Mouse (Mus musculus): ENCODE data around the gene Pxylp1.

Gene Pxylp1

GRCm38 (mm10) chr9:96859027-96859426, 33.4 kb downstream of the Pxylp1 start:
- DNase-seq (ENCODE audit: low spot score): no peak

GRCm38 (mm10) chr9:96857838-96858237, 34.6 kb downstream of the Pxylp1 start:
- no peak for DNase-seq (ENCODE audit: low spot score)

- DNase-seq (ENCODE audit: low spot score): no peak
Observed at GRCm38 (mm10) chr9:96853300-96854186, 38.9 kb downstream of the Pxylp1 start.

- no peak for DNase-seq (ENCODE audit: low spot score)
Observed at GRCm38 (mm10) chr9:96851634-96852033, 40.8 kb downstream of the Pxylp1 start.

GRCm38 (mm10) chr9:96851036-96851435, 41.4 kb downstream of the Pxylp1 start:
- no peak for DNase-seq (ENCODE audit: low spot score)

GRCm38 (mm10) chr9:96849012-96849411, 43.5 kb downstream of the Pxylp1 start:
- DNase-seq (ENCODE audit: low spot score): no peak

- DNase-seq (ENCODE audit: low spot score): no peak
Observed at GRCm38 (mm10) chr9:96846361-96846760, 46.1 kb downstream of the Pxylp1 start.

- peak; percentile 76 for DNase-seq (ENCODE audit: low spot score)
Observed at GRCm38 (mm10) chr9:96844798-96845209, 47.7 kb downstream of the Pxylp1 start.

- DNase-seq (ENCODE audit: low spot score): no peak
Observed at GRCm38 (mm10) chr9:96839376-96839775, 53.1 kb downstream of the Pxylp1 start.

GRCm38 (mm10) chr9:96838864-96839263, 53.6 kb downstream of the Pxylp1 start:
- no peak for DNase-seq (ENCODE audit: low spot score)

- DNase-seq (ENCODE audit: low spot score): no peak
Observed at GRCm38 (mm10) chr9:96837781-96838420, 54.6 kb downstream of the Pxylp1 start.

GRCm38 (mm10) chr9:96836984-96837383, 55.5 kb downstream of the Pxylp1 start:
- DNase-seq (ENCODE audit: low spot score): no peak

GRCm38 (mm10) chr9:96835374-96835921, 57.0 kb downstream of the Pxylp1 start:
- no peak for DNase-seq (ENCODE audit: low spot score)

- no peak for DNase-seq (ENCODE audit: low spot score)
Observed at GRCm38 (mm10) chr9:96833606-96834005, 58.9 kb downstream of the Pxylp1 start.

- DNase-seq (ENCODE audit: low spot score): no peak
Observed at GRCm38 (mm10) chr9:96832516-96832915, 60.0 kb downstream of the Pxylp1 start.

GRCm38 (mm10) chr9:96830856-96831359, 61.6 kb downstream of the Pxylp1 start:
- no peak for DNase-seq (ENCODE audit: low spot score)

GRCm38 (mm10) chr9:96829682-96830081, 62.8 kb downstream of the Pxylp1 start:
- no peak for DNase-seq (ENCODE audit: low spot score)

- DNase-seq (ENCODE audit: low spot score): no peak
Observed at GRCm38 (mm10) chr9:96828071-96828470, 64.4 kb downstream of the Pxylp1 start.

- DNase-seq (ENCODE audit: low spot score): no peak
Observed at GRCm38 (mm10) chr9:96827002-96827785, 65.3 kb downstream of the Pxylp1 start.

GRCm38 (mm10) chr9:96824857-96825256, 67.6 kb downstream of the Pxylp1 start:
- DNase-seq (ENCODE audit: low spot score): no peak

- DNase-seq (ENCODE audit: low spot score): no peak
Observed at GRCm38 (mm10) chr9:96824026-96824425, 68.4 kb downstream of the Pxylp1 start.

- DNase-seq (ENCODE audit: low spot score): no peak
Observed at GRCm38 (mm10) chr9:96823541-96823940, 68.9 kb downstream of the Pxylp1 start.

All from urinary bladder, postnatal 14 days (tissue).